Mouse (Mus musculus) left cerebral cortex, postnatal 25 days (tissue): ENCODE measurements around the gene Vpreb3. TPM values are rescaled to one million over a fixed set of nuclear protein-coding genes. Genes with fewer than 3 reads are reported as not detected.

Experiments
- DNase-seq, 2 experiments: peaks; one replicate each; pipeline ENCODE4 v3.0.0; 2022; ENCODE audit warnings: low spot score in 2 of 2, mixed read lengths in 1 of 2
- intact Hi-C: fragments of 180-260 bp; cut with DNase I; formaldehyde crosslinking; loops from one replicate; pipeline ENCODE4 v1.15.1; 2025
- total RNA-seq, 2 experiments: library from RNA; stranded (reverse); gene quantifications; 2 replicates each; pipeline ENCODE4 v1.2.3; 2021

Vpreb3 gene
- total RNA-seq, 2 experiments from 2014 or later: not detected

GRCm38 (mm10) chr10:75930304-75930703, 12.6 kb upstream of the Vpreb3 start:
- intact Hi-C loops: no loop called here
- DNase-seq: no peak

GRCm38 (mm10) chr10:75931311-75931710, 11.5 kb upstream of the Vpreb3 start:
- intact Hi-C loops: no loop called here
- DNase-seq: no peak

- intact Hi-C loops: no loop called here
- peak in 1 of 2 experiments; percentile 23 for DNase-seq
These were observed 10.7 kb upstream of the Vpreb3 start for GRCm38 (mm10) chr10:75932081-75932678.

GRCm38 (mm10) chr10:75932891-75933290, 10.0 kb upstream of the Vpreb3 start, which contains the start of gene Chchd10:
Gene Chchd10 (plus strand): TSS chr10:75933130.
- intact Hi-C loops: no loop called here
- no peak for DNase-seq

- intact Hi-C loops: no loop called here
- no peak for DNase-seq
These were observed 7.9 kb upstream of the Vpreb3 start for GRCm38 (mm10) chr10:75934991-75935390.

GRCm38 (mm10) chr10:75935680-75936541, 6.9 kb upstream of the Vpreb3 start, which contains the start of gene Mmp11:
Gene Mmp11 (minus strand): TSS chr10:75936496.
- peak; percentile 79 to 84 for DNase-seq
- intact Hi-C loops: no loop called here

GRCm38 (mm10) chr10:75936909-75937667, 5.8 kb upstream of the Vpreb3 start:
- intact Hi-C loops: no loop called here
- DNase-seq: no peak

GRCm38 (mm10) chr10:75937851-75938643, 4.8 kb upstream of the Vpreb3 start:
- intact Hi-C loops: no loop called here
- peak in 1 of 2 experiments; percentile 33 for DNase-seq

GRCm38 (mm10) chr10:75939481-75940234, 3.2 kb upstream of the Vpreb3 start:
- intact Hi-C loops: no loop called here
- DNase-seq: peak in 1 of 2 experiments; percentile 65

- intact Hi-C loops: no loop called here
- DNase-seq: no peak
These were observed 2.3 kb upstream of the Vpreb3 start, which contains the start of gene Gm867 for GRCm38 (mm10) chr10:75940520-75940919. Gene Gm867 (minus strand): TSS chr10:75940672.

- intact Hi-C loops: no loop called here
These were observed 1.6 kb upstream of the Vpreb3 start for GRCm38 (mm10) chr10:75941042-75941824.

GRCm38 (mm10) chr10:75944066-75944772, 1.4 kb downstream of the Vpreb3 start:
- peak in 1 of 2 experiments; percentile 56 for DNase-seq
- intact Hi-C loops: no loop called here

More at GRCm38 (mm10) chr10:75941042-75941824, 1.6 kb upstream of the Vpreb3 start:
- no peak for DNase-seq

- intact Hi-C loops: no loop called here
- DNase-seq: no peak
These were observed 2.4 kb downstream of the Vpreb3 start for GRCm38 (mm10) chr10:75945213-75945612.

GRCm38 (mm10) chr10:75945896-75946295, 3.0 kb downstream of the Vpreb3 start:
- no peak for DNase-seq
- intact Hi-C loops: no loop called here

GRCm38 (mm10) chr10:75948079-75948478, 5.2 kb downstream of the Vpreb3 start:
- DNase-seq: no peak
- intact Hi-C loops: no loop called here

GRCm38 (mm10) chr10:75949053-75950045, 6.5 kb downstream of the Vpreb3 start:
- DNase-seq: no peak
- intact Hi-C loops: loop anchor here (2.0 to 5.0 kb wide), 3 partner anchors 67 to 363 kb away; no protein-coding TSS in a partner anchor
